Mouse (Mus musculus) C2C12 (cell line): ENCODE measurements around the gene Cfap298. TPM values are rescaled to one million over a fixed set of nuclear protein-coding genes. Genes with fewer than 3 reads are reported as not detected.
A peak's percentile ranks its signal among the peaks of the same experiment; 100 is the strongest.

Experiments used
- H3K27me3 ChIP-seq: one replicate; pipeline ENCODE4 v1.6.1; 2011; ENCODE audit not compliant: control insufficient read depth, insufficient read depth, insufficient read length
- H3K36me3 ChIP-seq: one replicate; pipeline ENCODE4 v1.6.1; 2011; ENCODE audit not compliant: control insufficient read depth, insufficient read depth
- H3K4me3 ChIP-seq: one replicate; pipeline ENCODE4 v1.5.1; 2011; ENCODE audit warnings: mild to moderate bottlenecking, control low read depth; ENCODE audit not compliant: poor library complexity, insufficient read depth, severe bottlenecking
- H3K79me2 ChIP-seq: one replicate; pipeline ENCODE4 v1.6.1; 2011; ENCODE audit not compliant: control insufficient read depth, insufficient read depth
- H3K79me3 ChIP-seq: one replicate; pipeline ENCODE4 v1.6.1; 2011; ENCODE audit warnings: low read depth, control low read depth
- H3ac ChIP-seq: one replicate; pipeline ENCODE3; 2011; ENCODE audit warnings: low read depth; ENCODE audit not compliant: control insufficient read depth, insufficient read length
- CEBPB ChIP-seq: IDR thresholded peaks from one replicate; pipeline ENCODE4 v1.6.1; 2011; ENCODE audit warnings: low read depth, mild to moderate bottlenecking, control low read depth, moderate library complexity
- CTCF ChIP-seq: IDR thresholded peaks from one replicate; pipeline ENCODE4 v1.5.1; 2011; ENCODE audit not compliant: control insufficient read depth, insufficient read depth, insufficient read length
- FOSL1 ChIP-seq: IDR thresholded peaks from one replicate; pipeline ENCODE4 v1.8.0; 2011; ENCODE audit warnings: mild to moderate bottlenecking, low read length; ENCODE audit not compliant: poor library complexity, insufficient read depth, severe bottlenecking
- MAX ChIP-seq: IDR thresholded peaks from one replicate; pipeline ENCODE4 v1.6.1; 2011; ENCODE audit warnings: mild to moderate bottlenecking, control low read depth
- MYOD1 ChIP-seq: IDR thresholded peaks from one replicate; pipeline ENCODE4 v1.6.1; 2011; ENCODE audit warnings: low read depth; ENCODE audit not compliant: control insufficient read depth, insufficient read length
- MYOG ChIP-seq: IDR thresholded peaks from one replicate; pipeline ENCODE4 v1.6.1; 2011; ENCODE audit not compliant: control insufficient read depth, insufficient read length; ENCODE audit errors: extremely low read depth
- USF1 ChIP-seq: IDR thresholded peaks from one replicate; pipeline ENCODE4 v1.6.1; 2011; ENCODE audit warnings: low read depth, mild to moderate bottlenecking, control low read depth, moderate library complexity
- polyA plus RNA-seq: library from polyadenylated mRNA; unstranded; fragments of >200 nt; fragmentation: generic; extraction: Trizol; gene quantifications from one replicate; pipeline ENCODE4 v1.2.1, GENCODE M21; 2012; ENCODE audit warnings: missing spikeins

Gene Cfap298
- polyA plus RNA-seq, 1 experiment, result 31.6 TPM

DNA sequence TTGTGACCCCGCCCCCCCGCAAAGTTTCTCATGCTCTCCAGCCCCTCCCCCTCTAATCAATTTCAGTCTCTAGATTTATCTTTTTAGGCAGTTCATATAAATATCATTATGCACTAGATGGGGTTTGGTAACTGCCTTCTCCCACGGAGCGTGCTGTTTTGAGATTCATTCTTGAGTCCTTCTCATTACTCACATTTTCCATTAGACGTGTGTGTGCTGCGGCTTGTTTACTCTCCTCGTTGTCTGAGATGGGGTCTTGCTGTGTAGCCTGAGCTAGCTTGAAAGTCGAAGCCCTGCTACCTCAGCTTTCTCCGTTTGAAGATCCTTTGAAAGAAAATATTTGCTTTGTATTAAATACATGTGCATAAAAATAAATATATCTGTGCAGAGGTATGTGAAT lies 41.1 kb downstream of the Cfap298 start:
- no peak overlapping the region for H3K4me3 ChIP-seq
- TF ChIP-seq FOSL1, result no peak
- no peak for TF ChIP-seq CTCF
- TF ChIP-seq MYOG, result no peak
- no peak for TF ChIP-seq CEBPB
- no peak for TF ChIP-seq MYOD1
- no peaks in the 10 kb centered on the region for H3K79me2 ChIP-seq
- no peak overlapping the region for H3ac ChIP-seq
- peaks cover 48% of the 10 kb centered on the region for H3K36me3 ChIP-seq
- H3K79me3 ChIP-seq, result no peaks in the 10 kb centered on the region
- H3K27me3 ChIP-seq, result no peaks in the 10 kb centered on the region

DNA sequence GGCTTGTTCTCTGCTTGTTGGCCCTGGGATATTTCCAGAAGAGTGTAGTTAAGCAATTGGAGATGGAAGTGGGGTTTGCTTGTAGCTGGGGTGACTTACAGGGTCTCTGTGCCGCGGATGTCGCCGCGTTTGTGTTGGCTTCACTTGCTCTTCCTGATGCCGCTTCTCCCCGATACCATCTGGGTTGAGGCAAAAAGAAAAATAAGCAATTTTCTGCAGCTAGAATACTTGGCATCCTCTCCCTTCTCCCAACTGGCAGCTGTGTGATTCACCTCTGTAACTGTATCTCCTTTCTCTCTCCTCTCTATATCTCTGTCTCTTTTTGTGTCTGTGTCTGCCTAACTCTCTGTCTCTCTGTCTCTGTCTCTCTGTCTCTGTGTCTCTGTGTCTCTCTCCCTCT lies 41.9 kb downstream of the Cfap298 start:
- H3K4me3 ChIP-seq, result no peak overlapping the region
- peaks cover 40% of the 10 kb centered on the region for H3K36me3 ChIP-seq
- H3K79me3 ChIP-seq, result no peaks in the 10 kb centered on the region
- no peaks in the 10 kb centered on the region for H3K27me3 ChIP-seq
- peak overlapping the region; percentile 42 for H3ac ChIP-seq
- H3K79me2 ChIP-seq, result peaks cover under 1% of the 10 kb centered on the region
- no peak for TF ChIP-seq MYOG
- TF ChIP-seq MAX, result no peak
- no peak for TF ChIP-seq CTCF
- no peak for TF ChIP-seq USF1

DNA sequence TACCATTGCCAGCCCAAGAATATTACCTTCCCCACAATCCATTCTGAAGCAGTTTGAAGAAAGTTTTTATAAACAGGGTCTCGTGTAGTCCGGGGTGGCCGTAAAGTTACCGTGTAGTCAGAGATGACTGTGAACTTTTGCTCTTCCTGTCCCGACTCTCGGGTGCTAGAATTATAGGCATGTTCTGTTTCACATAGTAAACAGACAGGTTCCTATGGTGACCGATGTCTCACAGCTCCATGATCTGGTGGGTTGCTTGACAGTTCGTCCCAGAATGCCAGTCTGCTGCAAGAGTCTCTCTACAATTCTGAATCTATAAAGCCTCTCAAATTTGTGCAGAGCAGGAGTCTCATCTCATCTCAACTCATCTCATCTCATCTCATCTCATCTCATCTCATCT lies 42.8 kb downstream of the Cfap298 start:
- Histone ChIP-seq H3K79me3 (no peaks in the 10 kb centered on the region), H3K4me3 (no peak overlapping the region), H3K36me3 (peaks cover 39% of the 10 kb centered on the region), H3K27me3 (no peaks in the 10 kb centered on the region), H3ac (no peak overlapping the region), H3K79me2 (peaks cover 4% of the 10 kb centered on the region)
- TF ChIP-seq FOSL1 (no peak), MYOD1 (no peak), CTCF (no peak), MAX (no peak), MYOG (no peak), CEBPB (no peak), USF1 (no peak)

DNA sequence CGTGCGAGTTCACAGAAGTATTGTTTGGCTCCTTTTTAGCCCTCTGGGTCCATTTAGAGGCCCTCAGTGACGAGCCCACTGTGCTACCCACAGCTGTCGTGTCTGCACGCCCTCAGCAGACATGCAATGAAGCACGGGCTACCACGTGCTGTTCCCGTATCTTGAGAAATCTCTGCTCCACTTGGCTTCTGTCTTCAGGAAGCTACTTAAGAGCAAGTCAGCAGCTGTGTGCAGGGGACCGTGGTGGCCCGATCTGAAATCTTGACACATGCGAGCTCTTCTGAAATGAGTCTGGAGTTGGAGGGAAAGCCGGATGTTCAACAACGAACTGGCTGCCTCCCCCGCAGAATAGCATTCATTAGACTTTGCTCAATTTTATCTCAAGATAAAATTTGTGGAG lies 43.3 kb downstream of the Cfap298 start:
- Histone ChIP-seq H3ac (no peak overlapping the region), H3K4me3 (no peak overlapping the region), H3K36me3 (peaks cover 34% of the 10 kb centered on the region), H3K79me3 (no peaks in the 10 kb centered on the region), H3K27me3 (no peaks in the 10 kb centered on the region), H3K79me2 (peaks cover 4% of the 10 kb centered on the region)
- TF ChIP-seq MYOG (no peak), USF1 (no peak), CTCF (no peak), MAX (no peak), FOSL1 (no peak), CEBPB (no peak), MYOD1 (no peak)

DNA sequence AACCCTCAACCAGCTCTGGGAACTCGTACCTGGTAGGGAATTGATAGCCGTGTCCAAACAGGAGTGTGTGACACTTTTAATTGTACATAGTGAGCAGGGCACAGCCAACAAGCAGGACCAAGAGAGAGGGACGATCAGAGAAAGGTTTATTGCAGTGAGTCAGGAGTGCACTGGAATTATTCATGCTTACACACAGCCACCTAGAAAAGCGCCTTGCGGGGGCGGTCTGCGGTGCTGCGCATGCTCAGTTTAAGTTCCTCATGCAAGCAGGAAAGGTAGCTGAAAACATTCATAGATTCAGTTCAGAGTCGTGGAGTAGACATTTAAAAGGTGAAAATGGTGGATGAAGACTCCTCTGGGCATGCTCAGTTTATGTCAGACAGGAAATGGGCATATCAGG lies 44.2 kb downstream of the Cfap298 start:
- no peak overlapping the region for H3ac ChIP-seq
- TF ChIP-seq MYOG (no peak), CTCF (no peak), CEBPB (no peak), MAX (no peak)
- H3K4me3 ChIP-seq, result no peak overlapping the region
- H3K79me2 ChIP-seq, result peaks cover 4% of the 10 kb centered on the region
- peaks cover 27% of the 10 kb centered on the region for H3K36me3 ChIP-seq
- H3K27me3 ChIP-seq, result no peaks in the 10 kb centered on the region
- no peaks in the 10 kb centered on the region for H3K79me3 ChIP-seq

DNA sequence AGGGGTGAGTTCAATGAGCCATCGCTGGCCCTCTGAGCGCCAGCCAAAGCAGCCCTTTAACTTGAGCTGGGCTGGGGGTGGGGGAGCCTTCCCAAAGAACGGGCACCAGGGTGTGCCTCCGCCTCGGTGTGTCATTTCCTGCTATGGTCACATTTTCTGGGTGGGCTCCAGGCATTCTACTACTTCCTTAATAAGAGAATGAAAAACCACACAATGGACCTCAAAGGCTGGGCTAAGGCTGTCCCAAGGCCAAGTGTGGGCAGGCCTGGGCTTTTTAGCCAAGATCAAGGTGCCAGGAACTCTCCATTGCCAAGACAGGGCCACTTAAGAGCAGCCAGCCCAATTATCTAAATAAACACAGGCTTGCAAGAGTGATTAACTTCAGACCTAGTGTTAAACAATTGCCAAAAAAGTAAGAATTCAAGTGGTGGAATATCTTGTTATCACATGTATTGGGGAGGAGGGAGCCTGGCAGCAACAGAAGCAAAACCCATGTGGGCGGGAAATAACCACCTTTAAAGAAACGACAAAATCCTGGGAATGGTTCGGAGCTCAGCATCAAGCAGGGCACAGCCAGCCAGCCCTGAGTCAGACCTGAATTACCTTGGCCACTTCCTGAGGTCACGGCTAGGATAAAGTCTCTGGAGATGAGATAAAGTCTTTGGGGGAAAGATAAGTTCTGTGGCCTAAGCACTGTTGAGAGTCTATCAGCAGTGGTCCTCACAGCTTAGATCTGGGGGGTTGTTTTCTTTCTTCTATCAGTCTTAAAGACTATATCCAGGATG lies 48.9 kb downstream of the Cfap298 start:
- peaks cover 2% of the 10 kb centered on the region for H3K79me3 ChIP-seq
- H3K4me3 ChIP-seq, result no peak overlapping the region
- H3K36me3 ChIP-seq, result peaks cover 20% of the 10 kb centered on the region
- peaks cover 25% of the 10 kb centered on the region for H3K79me2 ChIP-seq
- H3ac ChIP-seq, result no peak overlapping the region
- no peaks in the 10 kb centered on the region for H3K27me3 ChIP-seq
- no peak for TF ChIP-seq CEBPB
- TF ChIP-seq MYOD1, result no peak
- TF ChIP-seq USF1, result peak; percentile 4
- no peak for TF ChIP-seq MYOG
- peak; percentile 67 for TF ChIP-seq MAX
- no peak for TF ChIP-seq CTCF
